Mouse (Mus musculus) spleen, adult 2 months (tissue): ENCODE data around the gene Rab14.

Source experiments
- CTCF ChIP-seq: fragments of 200-500 bp; IDR thresholded peaks from 2 replicates; pipeline ENCODE4 v1.5.1; 2011; ENCODE audit warnings: mild to moderate bottlenecking, inconsistent platforms; ENCODE audit not compliant: insufficient read depth, insufficient read length, insufficient replicate concordance; ENCODE audit errors: extremely low read depth
- POLR2A ChIP-seq: fragments of 200-500 bp; IDR thresholded peaks from 2 replicates; pipeline ENCODE4 v1.6.1; 2011; ENCODE audit warnings: low read depth, low read length, inconsistent platforms

DNA sequence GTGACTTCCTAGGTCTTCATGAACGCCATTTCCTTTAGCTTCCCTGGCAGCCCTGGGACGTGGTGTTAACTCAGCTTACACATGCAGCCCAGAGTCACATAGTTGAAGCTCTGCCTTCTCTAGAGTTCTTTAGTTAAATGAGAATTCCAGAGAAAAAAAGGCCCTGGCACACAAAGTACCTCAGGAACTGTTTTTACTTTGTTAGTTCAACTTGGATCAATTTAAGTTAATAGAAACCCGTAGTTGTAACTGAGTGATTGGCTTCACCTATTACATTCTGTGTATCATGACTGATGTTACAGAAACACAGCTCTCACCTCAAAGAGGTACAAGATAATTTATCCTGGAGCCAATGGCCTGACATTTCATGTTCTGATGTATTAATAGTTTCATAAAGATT lies 42.6 kb downstream of the Rab14 start:
- no peak for TF ChIP-seq POLR2A
- TF ChIP-seq CTCF = no peak
